Mouse (Mus musculus) kidney, embryonic 14.5 days (tissue): ENCODE measurements around the gene Pias3. TPM values are rescaled to one million over a fixed set of nuclear protein-coding genes. Genes with fewer than 3 reads are reported as not detected.

Experiments used
- polyA plus RNA-seq: library from polyadenylated mRNA; unstranded; fragments of >200 nt; fragmentation: Nextera tagmentation; extraction: Ambion mirVana; gene quantifications from 2 replicates; pipeline ENCODE4 v1.2.1, GENCODE M21; 2014

The Pias3 gene
- polyA plus RNA-seq, 1 experiment from 2014 or later: 55.7 TPM

Other genes starting within 250 kb of the Pias3 start
- 0.20 TPM in 1 of 2 replicates, not detected in the other for gene BC107364, start 244.1 kb upstream of the Pias3 start, polyA plus RNA-seq
- 0.20 and 0.30 TPM in 2 replicates for gene Hfe2, start 171.2 kb upstream of the Pias3 start, polyA plus RNA-seq
- gene Txnip, start 138.4 kb upstream of the Pias3 start, polyA plus RNA-seq: 91.1 and 148 TPM in 2 replicates
- 0.72 and 1.3 TPM in 2 replicates for gene Gm16253, start 119.4 kb upstream of the Pias3 start, polyA plus RNA-seq
- gene Polr3gl, start 102.2 kb upstream of the Pias3 start, polyA plus RNA-seq: 18.0 and 22.3 TPM in 2 replicates
- 1.8 and 2.4 TPM in 2 replicates for gene Ankrd34a, start 99.7 kb upstream of the Pias3 start, polyA plus RNA-seq
- gene Lix1l, start 95.2 kb upstream of the Pias3 start, polyA plus RNA-seq: 5.8 and 7.0 TPM in 2 replicates
- 167 and 236 TPM in 2 replicates for gene Rbm8a, start 66.5 kb upstream of the Pias3 start, polyA plus RNA-seq
- 55.8 and 59.6 TPM in 2 replicates for gene Pex11b, start 61.0 kb upstream of the Pias3 start, polyA plus RNA-seq
- not detected in 2 replicates for gene Gm42957, start 60.9 kb upstream of the Pias3 start, polyA plus RNA-seq
- gene Itga10, start 50.8 kb upstream of the Pias3 start, polyA plus RNA-seq: 0.73 and 1.1 TPM in 2 replicates
- 0.33 and 0.37 TPM in 2 replicates for gene Ankrd35, start 26.3 kb upstream of the Pias3 start, polyA plus RNA-seq
- gene Nudt17, start 12.2 kb downstream of the Pias3 start, polyA plus RNA-seq: 10.4 and 10.8 TPM in 2 replicates
- gene Polr3c, start 31.2 kb downstream of the Pias3 start, polyA plus RNA-seq: 30.3 and 38.5 TPM in 2 replicates
- gene Rnf115, start 31.3 kb downstream of the Pias3 start, polyA plus RNA-seq: 49.6 and 72.1 TPM in 2 replicates
- gene Pdzk1, start 132.9 kb downstream of the Pias3 start, polyA plus RNA-seq: 36.0 and 63.3 TPM in 2 replicates
- 0.08 and 0.17 TPM in 2 replicates for gene Cd160, start 133.0 kb downstream of the Pias3 start, polyA plus RNA-seq
- 5.6 TPM in 2 replicates for gene Gja5, start 208.3 kb downstream of the Pias3 start, polyA plus RNA-seq
- gene Gpr89, start 209.0 kb downstream of the Pias3 start, polyA plus RNA-seq: 47.3 and 50.9 TPM in 2 replicates
- 0.16 and 0.20 TPM in 2 replicates for gene Gja8, start 229.6 kb downstream of the Pias3 start, polyA plus RNA-seq